Mouse (Mus musculus) brown adipose tissue, adult 24 weeks (tissue): ENCODE measurements at regions not wholly inside any gene's neighbourhood (a gene's known extent, or its start where the extent isn't known, plus 50 kb on each side); places are given as distances from the start of the nearest gene placed in this dataset.

Experiments used
- H3K27ac ChIP-seq: fragments of 200-500 bp; replicated peaks from 2 replicates; pipeline ENCODE4 v1.5.1; 2012; ENCODE audit warnings: low read depth, mild to moderate bottlenecking, low read length
- H3K4me1 ChIP-seq: fragments of 200-500 bp; 2 replicates; pipeline ENCODE4 v1.6.1; 2012; ENCODE audit warnings: low read length, mixed read lengths; ENCODE audit not compliant: control insufficient read depth, insufficient read depth, insufficient read length
- H3K4me3 ChIP-seq: fragments of 200-500 bp; 2 replicates; pipeline ENCODE4 v1.5.1; 2012; ENCODE audit warnings: low read depth, mild to moderate bottlenecking, low read length, moderate library complexity; ENCODE audit not compliant: insufficient read depth

DNA sequence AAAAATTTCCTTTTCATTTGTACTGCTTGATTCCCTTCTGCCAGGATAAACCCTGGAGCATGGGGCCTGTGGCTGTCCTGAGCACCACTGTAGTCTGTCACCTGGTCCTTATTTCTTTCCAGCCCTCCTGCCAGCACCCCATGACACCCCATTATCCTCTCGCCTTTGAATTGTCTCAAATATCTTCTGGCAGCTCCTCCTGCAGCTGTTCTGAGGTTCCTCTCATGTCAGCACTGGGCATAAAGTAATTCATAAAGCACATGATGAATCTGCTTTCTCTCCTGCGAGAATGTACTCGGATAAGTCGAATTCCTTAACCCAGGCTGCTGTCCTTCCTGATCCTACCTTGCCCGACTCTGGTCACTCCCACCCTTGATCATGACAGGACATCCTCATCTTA, 195.1 kb downstream of the Sec61b start:
- no peak overlapping the region for H3K27ac ChIP-seq
- H3K4me1 ChIP-seq = no peaks in the 10 kb centered on the region
- no peak overlapping the region for H3K4me3 ChIP-seq

DNA sequence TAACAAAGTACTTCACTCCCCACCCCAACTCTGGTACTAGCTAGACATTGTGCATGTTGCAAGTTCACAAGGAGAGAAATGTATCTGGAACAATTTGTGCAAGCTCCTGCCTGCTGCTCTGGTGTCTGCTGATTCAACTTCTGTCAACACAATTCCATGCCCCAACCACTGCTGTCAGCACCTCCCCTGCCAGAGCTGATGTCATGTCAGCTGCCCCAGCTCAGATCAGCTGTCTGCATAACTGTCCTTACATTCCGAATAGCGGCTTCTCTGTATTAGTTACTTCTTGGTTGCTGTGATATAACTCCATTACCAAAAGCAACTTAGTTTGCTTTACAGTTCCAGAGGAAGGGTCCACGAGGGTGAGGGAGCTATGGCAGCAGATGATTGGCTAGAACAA, 196.0 kb downstream of the Sec61b start:
- no peaks in the 10 kb centered on the region for H3K4me1 ChIP-seq
- no peak overlapping the region for H3K4me3 ChIP-seq
- H3K27ac ChIP-seq = no peak overlapping the region

DNA sequence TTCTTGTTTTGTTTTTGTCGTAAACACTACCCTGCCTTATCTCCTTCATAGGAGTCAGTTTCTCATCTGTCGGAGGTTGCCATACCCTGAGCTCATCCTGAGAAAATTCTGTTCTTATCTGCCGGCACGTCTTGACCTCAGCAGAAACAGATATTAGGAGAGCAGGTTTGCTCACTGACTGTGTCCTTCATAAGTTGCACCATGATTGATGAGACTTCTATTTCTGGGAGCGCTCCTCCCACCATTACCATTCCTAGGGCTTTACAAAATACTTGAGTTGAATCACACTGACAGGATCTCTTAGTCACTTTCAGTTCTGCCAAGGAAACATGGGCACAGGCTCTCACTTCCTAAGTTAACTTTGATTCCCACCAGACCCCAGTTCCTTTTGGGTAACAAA, 196.9 kb downstream of the Sec61b start:
- Histone ChIP-seq H3K4me3 (no peak overlapping the region), H3K27ac (no peak overlapping the region), H3K4me1 (no peaks in the 10 kb centered on the region)

DNA sequence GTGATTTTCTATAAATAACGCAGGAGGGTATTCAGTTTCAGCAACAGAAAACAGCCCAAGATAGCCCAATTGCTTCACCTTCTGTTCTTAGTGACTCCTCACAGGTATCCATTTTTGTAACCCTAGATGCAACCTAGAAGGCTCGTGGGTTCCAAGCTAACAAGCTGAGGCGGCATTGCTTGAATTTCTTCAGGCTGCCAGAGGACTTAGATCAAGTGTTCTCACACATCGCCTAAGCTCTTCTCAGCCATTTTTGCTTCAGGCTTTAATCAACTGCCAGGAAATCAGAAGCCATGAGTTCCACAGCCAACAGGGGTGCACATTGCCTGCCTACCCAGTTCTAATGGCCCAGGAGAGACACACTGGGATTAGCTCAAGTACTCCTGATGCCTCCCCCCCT, 206.7 kb downstream of the Sec61b start:
- Histone ChIP-seq H3K27ac (no peak overlapping the region), H3K4me3 (no peak overlapping the region), H3K4me1 (no peaks in the 10 kb centered on the region)

DNA sequence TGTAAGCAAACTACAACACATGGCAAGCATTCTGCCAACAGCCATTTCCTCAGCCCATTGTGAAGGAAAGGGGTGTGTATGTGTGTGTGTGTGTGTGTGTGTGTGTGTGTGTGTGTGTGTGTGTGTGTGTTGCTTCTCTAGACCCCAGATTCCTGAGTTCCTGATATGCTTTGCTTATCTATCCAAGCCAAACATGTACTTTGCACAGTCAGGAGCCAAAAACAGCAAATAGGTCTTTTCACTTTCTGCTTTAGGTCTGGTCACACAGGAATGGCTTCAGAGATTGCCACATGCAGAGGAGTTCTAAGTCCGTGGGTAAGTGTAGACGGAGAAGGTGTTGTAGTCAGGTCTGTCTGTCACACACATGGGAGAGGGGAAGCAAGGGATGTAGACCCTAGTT, 216.7 kb downstream of the Sec61b start:
- H3K4me1 ChIP-seq = no peaks in the 10 kb centered on the region
- no peak overlapping the region for H3K4me3 ChIP-seq
- H3K27ac ChIP-seq = no peak overlapping the region

DNA sequence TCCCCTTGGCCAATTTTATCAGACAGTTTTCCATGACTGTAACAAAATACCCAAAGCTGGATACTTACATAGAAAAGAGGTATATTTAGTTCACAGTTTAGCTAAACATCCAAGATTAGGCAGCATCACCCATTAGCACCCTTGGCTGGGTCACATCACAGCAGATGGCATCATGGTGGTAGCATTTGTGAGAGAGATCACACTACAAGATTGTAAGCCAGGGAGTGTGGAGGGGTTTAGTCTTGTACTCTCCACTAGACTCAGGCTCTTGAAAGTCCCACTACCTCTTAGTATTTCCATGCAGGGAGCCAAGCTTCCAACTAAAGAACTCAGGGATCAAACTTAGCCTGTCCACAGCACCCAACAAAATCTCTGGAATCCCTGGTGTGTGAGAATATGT, 218.2 kb downstream of the Sec61b start:
- Histone ChIP-seq H3K4me3 (no peak overlapping the region), H3K4me1 (no peaks in the 10 kb centered on the region), H3K27ac (no peak overlapping the region)

DNA sequence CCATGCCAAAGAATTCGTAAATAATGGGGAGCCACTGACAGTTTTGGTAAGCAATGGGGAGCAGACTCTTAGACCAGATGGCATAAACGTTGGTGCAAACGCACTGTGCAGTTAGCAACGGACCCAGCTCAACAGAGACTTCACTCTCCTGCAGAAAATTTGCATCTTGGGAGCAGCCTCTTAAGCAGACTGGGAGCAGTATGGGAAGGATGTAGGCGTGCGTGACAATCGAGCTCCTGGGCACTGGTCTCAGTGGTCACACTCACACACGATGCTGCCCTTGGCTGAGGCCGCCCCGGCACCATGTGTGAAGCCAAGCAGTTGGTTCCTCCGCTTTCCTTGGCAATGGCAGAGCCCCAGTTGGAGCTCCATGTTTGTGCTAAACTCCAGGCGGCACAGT, 218.8 kb downstream of the Sec61b start:
- H3K27ac ChIP-seq = no peak overlapping the region
- H3K4me3 ChIP-seq = no peak overlapping the region
- no peaks in the 10 kb centered on the region for H3K4me1 ChIP-seq

DNA sequence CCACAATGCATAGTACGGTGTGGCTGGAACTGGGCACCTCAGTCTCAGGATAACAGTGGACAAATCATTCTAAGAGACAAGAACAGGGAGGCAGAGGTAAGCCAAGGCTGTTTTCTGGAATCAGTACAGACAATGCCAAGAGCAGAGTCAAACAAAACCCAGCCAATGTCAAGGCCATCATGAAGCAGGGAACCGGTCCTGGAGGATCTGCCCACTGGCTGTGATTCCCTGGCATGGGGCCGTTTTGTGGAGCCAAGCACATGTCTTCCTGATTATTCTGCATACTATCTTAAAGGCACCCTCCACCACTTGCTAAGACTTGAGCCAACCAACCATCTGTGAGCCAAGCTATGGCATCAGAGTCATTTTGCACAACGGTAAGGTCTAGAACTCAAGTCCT, 222.6 kb downstream of the Sec61b start:
- H3K4me1 ChIP-seq = no peaks in the 10 kb centered on the region
- no peak overlapping the region for H3K27ac ChIP-seq
- no peak overlapping the region for H3K4me3 ChIP-seq

DNA sequence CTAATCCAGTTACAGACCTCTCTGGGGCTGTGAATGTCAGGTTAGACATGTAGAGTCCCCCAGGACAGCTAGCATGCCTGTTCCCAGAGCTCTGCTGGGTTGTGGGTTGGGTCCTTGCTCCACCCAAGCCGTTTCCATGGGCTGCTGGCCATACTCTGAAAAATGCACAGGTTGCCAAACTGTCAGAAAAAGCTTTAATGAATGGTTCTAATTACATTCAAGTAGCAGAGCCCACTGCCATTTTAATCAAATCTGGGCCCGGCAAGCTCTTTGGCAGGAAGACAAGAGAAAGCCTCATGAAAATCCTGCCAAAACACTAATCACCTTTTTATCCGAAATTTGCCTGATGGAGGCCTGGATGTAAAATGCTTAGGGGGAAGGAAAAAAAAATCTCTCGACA, 224.1 kb downstream of the Sec61b start:
- Histone ChIP-seq H3K4me1 (no peaks in the 10 kb centered on the region), H3K27ac (no peak overlapping the region), H3K4me3 (no peak overlapping the region)

DNA sequence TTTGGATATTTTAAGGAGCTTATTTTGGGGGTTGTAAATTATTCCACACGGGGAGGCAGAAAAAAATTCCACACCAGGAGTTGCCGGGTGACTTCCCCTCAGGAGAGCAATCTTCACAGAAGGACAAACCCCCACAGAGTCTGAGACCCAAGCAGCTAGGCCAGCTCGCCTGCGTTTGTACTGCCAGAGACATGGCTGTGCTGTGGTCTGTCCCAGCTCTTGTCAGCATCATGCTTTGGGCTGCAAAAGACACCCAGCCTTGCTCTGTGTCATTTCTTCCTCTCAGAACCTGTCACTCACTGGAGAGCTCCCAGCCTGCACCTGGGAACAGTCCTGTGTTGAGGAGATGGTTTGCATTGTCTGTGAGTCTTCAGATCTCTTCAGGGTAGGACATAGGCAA, 224.5 kb downstream of the Sec61b start:
- Histone ChIP-seq H3K27ac (no peak overlapping the region), H3K4me1 (no peaks in the 10 kb centered on the region), H3K4me3 (no peak overlapping the region)

DNA sequence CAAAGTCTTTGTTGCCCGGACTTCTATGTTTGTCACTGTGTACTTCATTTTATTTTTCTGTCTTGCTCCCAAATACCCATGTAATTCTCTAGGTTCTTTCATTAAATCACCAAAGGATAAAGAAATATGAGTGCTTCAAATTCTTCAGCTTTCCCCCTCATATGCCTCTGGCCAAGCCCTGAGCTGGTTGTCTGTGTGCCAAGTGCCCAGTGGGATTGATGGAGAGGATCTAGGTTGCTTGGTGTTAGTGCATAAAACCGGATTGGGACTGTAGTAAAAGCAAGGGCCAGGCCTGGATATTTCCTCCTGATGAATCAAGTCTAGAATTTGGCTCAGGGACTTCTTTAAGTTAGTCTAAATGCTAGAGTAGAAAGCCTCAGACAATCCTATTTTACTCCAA, 229.0 kb downstream of the Sec61b start:
- H3K4me3 ChIP-seq = no peak overlapping the region
- no peaks in the 10 kb centered on the region for H3K4me1 ChIP-seq

DNA sequence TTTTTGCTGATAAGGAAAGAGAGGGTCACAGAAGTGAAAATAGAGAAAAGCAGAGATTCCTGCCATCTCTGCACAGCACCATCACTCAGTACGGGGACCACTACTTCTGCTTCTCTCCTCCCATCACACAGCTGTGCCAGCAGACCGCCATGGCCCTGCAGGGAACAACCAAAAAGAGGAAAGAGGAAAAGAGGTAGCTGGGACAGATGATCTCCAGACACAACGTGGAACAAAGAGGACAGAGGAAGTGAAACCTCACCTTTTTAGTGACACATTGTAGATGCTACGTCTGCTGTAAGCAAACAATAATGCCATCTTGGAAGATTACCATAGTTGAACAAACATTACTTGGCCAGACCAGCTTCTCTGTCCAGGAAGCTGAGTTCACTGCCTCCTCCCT, 230.1 kb downstream of the Sec61b start:
- Histone ChIP-seq H3K4me1 (no peaks in the 10 kb centered on the region), H3K4me3 (no peak overlapping the region), H3K27ac (no peak overlapping the region)

More for the DNA sequence above, 229.0 kb downstream of the Sec61b start:
- no peak overlapping the region for H3K27ac ChIP-seq

DNA sequence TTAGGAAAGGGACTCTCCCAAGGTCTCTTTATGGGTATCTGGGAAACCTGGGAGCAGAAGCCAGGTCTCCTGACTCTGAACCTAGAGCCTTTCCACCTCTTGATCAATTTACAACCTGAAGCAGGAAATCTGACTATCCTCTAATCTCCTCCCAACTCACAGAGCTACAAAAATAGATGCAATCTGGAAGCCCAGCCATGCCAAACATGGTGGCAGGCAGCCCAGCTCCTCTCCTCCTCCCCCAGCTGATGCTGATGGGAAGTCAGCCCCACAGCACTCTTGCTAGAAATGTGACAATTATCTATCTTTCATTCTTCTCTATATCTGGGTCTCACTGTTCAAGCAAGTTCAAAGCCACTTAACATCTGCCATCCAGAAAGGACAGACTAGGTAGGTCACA, 233.5 kb downstream of the Sec61b start:
- no peak overlapping the region for H3K27ac ChIP-seq
- no peak overlapping the region for H3K4me3 ChIP-seq
- no peaks in the 10 kb centered on the region for H3K4me1 ChIP-seq

DNA sequence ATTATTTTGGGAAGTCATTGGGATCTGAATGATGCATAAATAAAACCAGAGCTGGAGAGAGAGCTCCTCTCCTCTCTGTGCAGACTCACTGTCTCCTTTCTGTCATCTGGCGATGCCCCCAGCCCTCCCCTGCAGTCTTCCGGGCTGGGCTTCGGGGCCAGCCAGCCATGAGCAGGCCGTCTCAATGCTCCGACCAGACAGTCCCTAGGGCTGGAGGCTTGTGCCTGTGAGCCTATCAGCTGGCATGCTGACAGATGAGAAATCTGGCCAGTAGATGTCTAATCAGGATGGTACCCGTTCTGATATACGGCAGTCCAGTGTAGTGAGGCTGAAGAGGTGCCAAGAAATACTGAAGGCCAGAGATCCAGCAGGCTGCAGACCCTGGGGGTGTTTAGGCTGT, 238.9 kb downstream of the Sec61b start:
- no peak overlapping the region for H3K4me3 ChIP-seq
- no peak overlapping the region for H3K27ac ChIP-seq
- no peaks in the 10 kb centered on the region for H3K4me1 ChIP-seq

DNA sequence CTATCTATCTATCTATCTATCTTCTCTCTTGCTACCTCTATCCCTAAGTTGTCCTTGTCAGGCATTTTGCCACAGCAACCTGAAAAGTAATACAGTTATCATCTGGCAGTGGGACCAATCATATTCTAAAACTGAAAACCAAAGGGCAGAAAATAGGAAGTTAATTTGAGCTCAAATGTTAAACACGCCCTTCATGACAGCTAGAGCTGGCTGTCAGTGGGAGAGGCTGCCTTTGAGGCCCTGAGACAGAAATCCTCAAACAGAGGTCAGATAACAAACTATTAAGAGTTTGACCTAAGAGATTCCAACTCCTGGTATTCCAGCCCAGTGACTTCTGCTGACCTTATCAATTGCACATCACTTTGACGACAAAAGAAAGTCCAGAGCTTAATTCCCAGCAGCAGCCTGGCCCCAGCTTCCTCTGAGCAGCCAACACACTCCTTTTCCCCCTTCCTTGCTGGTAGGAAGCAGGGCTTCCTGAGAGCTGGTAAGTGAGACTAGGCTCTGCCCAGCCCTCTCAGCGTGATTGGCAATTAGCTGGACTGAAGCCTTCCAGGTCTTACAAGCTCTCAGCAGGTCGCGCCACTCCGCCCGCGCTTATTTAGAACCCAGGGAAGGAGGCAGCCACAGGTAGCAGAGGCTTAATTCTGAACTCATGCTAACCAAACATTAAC, 250.0 kb downstream of the Sec61b start:
- Histone ChIP-seq H3K4me1 (no peaks in the 10 kb centered on the region), H3K4me3 (no peak overlapping the region), H3K27ac (no peak overlapping the region)

DNA sequence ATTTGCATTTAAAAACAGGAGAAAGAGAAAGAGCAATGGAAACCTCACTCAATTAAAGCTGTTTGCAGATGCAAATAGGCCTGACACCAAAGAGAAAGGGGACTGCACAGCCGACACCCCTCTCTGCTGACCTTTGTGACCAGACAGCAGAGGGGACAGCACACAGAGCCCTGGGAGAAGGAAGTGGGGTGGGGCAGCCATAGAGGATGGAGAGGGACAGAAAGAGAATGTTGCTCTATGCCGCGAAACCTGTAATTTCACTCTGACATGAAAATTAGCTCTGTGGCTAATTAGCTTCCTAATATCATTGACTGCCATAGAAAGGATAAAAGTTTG, 250.5 kb downstream of the Sec61b start:
- H3K4me3 ChIP-seq = no peak overlapping the region
- H3K4me1 ChIP-seq = no peaks in the 10 kb centered on the region
- H3K27ac ChIP-seq = no peak overlapping the region
